ENCODE assay signal across 8 mouse cellular contexts in genomic region chr9:41446431-41447203, GRCm38 (mm10).
DNase-seq lines count a peak whose midpoint lies in the region; ATAC-seq lines count a peak whose summit lies in the region.

No protein-coding gene starts in this region.

- intact Hi-C loops in heart, postnatal 14 days (cut with DNase I), result loop anchor here (5.0 kb wide), 1 partner anchor 119 kb away; no protein-coding TSS in a partner anchor

- no peaks in the 10 kb centered on the region for H3K36me3 ChIP-seq in heart, embryonic 10.5 days
- no peaks in the 10 kb centered on the region for H3K36me3 ChIP-seq in embryonic facial prominence, embryonic 13.5 days
- H3K36me3 ChIP-seq in hindbrain, embryonic 16.5 days (ENCODE audit: control insufficient read depth, insufficient read depth, low read length), result no peaks in the 10 kb centered on the region
- no peaks in the 10 kb centered on the region for H3K36me3 ChIP-seq in limb, embryonic 13.5 days
- no peaks in the 10 kb centered on the region for H3K36me3 ChIP-seq in stomach, embryonic 15.5 days

- no peaks in the 10 kb centered on the region for H3K27me3 ChIP-seq in heart, embryonic 10.5 days (ENCODE audit: insufficient read depth, poor library complexity, severe bottlenecking)
- no peaks in the 10 kb centered on the region for H3K27me3 ChIP-seq in embryonic facial prominence, embryonic 13.5 days
- no peaks in the 10 kb centered on the region for H3K27me3 ChIP-seq in hindbrain, embryonic 16.5 days (replicated peaks; ENCODE audit: control insufficient read depth, insufficient read depth, low read length)
- H3K27me3 ChIP-seq in limb, embryonic 13.5 days, result no peaks in the 10 kb centered on the region
- H3K27me3 ChIP-seq in stomach, embryonic 15.5 days (replicated peaks), result no peaks in the 10 kb centered on the region

- no peak for DNase-seq in heart, embryonic 10.5 days (ENCODE audit: low spot score)
- no peak for DNase-seq in heart, postnatal 14 days
- no peak for DNase-seq in B cell, adult 2 months
- no peak for DNase-seq in kidney, adult 11 months

- H3K27ac ChIP-seq in heart, embryonic 10.5 days, result peak overlapping the region; percentile 86
- H3K27ac ChIP-seq in embryonic facial prominence, embryonic 13.5 days, result peak overlapping the region; percentile 94
- H3K27ac ChIP-seq in hindbrain, embryonic 16.5 days (ENCODE audit: low read depth, low read length), result peak overlapping the region; percentile 98
- H3K27ac ChIP-seq in limb, embryonic 13.5 days, result peak overlapping the region; percentile 90
- H3K27ac ChIP-seq in stomach, embryonic 15.5 days, result peak overlapping the region; percentile 89

- H3K9me3 ChIP-seq in heart, embryonic 10.5 days, result no peaks in the 10 kb centered on the region
- no peaks in the 10 kb centered on the region for H3K9me3 ChIP-seq in embryonic facial prominence, embryonic 13.5 days
- H3K9me3 ChIP-seq in hindbrain, embryonic 16.5 days (ENCODE audit: control insufficient read depth, low read length), result no peaks in the 10 kb centered on the region
- no peaks in the 10 kb centered on the region for H3K9me3 ChIP-seq in limb, embryonic 13.5 days
- H3K9me3 ChIP-seq in stomach, embryonic 15.5 days, result no peaks in the 10 kb centered on the region

- H3K4me2 ChIP-seq in embryonic facial prominence, embryonic 13.5 days, result peak overlapping the region; percentile 48
- peak overlapping the region; percentile 44 for H3K4me2 ChIP-seq in hindbrain, embryonic 16.5 days (ENCODE audit: low read length)
- peak overlapping the region; percentile 47 for H3K4me2 ChIP-seq in limb, embryonic 13.5 days (replicated peaks)
- H3K4me2 ChIP-seq in stomach, embryonic 15.5 days, result no peak overlapping the region

- peaks cover 33% of the 10 kb centered on the region for H3K4me1 ChIP-seq in heart, embryonic 10.5 days
- peaks cover 38% of the 10 kb centered on the region for H3K4me1 ChIP-seq in embryonic facial prominence, embryonic 13.5 days
- H3K4me1 ChIP-seq in hindbrain, embryonic 16.5 days (ENCODE audit: control insufficient read depth, insufficient read depth, low read depth, low read length), result peaks cover 25% of the 10 kb centered on the region
- H3K4me1 ChIP-seq in limb, embryonic 13.5 days, result peaks cover 39% of the 10 kb centered on the region
- H3K4me1 ChIP-seq in stomach, embryonic 15.5 days, result peaks cover 5% of the 10 kb centered on the region

- H3K9ac ChIP-seq in embryonic facial prominence, embryonic 13.5 days, result peak overlapping the region; percentile 61
- H3K9ac ChIP-seq in hindbrain, embryonic 16.5 days (ENCODE audit: low read depth, low read length), result peak overlapping the region; percentile 53
- peak overlapping the region; percentile 45; the same call in 1 of the 2 replicates for H3K9ac ChIP-seq in limb, embryonic 13.5 days
- no peak overlapping the region for H3K9ac ChIP-seq in stomach, embryonic 15.5 days

- ATAC-seq in embryonic facial prominence, embryonic 13.5 days (ENCODE audit: insufficient number of reproducible peaks, insufficient read depth, low FRiP score, low TSS enrichment, low read depth), result no peak
- peak; percentile 97 for ATAC-seq in hindbrain, embryonic 16.5 days
- ATAC-seq in limb, embryonic 13.5 days (ENCODE audit: low FRiP score, low read depth), result no peak
- ATAC-seq in stomach, embryonic 15.5 days (ENCODE audit: insufficient read depth, low FRiP score, low read depth), result no peak; the same call in 1 of the 2 replicates

- WGBS in heart, embryonic 10.5 days, result 74% methylated on average over 9 of the region's 9 CpGs
- WGBS in embryonic facial prominence, embryonic 13.5 days, result 56% methylated on average over 9 of the region's 9 CpGs
- WGBS in hindbrain, embryonic 16.5 days, result 26% methylated on average over 9 of the region's 9 CpGs
- WGBS in limb, embryonic 13.5 days, result 49% methylated on average over 9 of the region's 9 CpGs
- 65% methylated on average over 9 of the region's 9 CpGs for WGBS in stomach, embryonic 15.5 days

- no peak overlapping the region for H3K4me3 ChIP-seq in heart, embryonic 10.5 days
- H3K4me3 ChIP-seq in embryonic facial prominence, embryonic 13.5 days, result no peak overlapping the region
- no peak overlapping the region for H3K4me3 ChIP-seq in hindbrain, embryonic 16.5 days (ENCODE audit: low read length)
- no peak overlapping the region for H3K4me3 ChIP-seq in limb, embryonic 13.5 days
- no peak overlapping the region for H3K4me3 ChIP-seq in stomach, embryonic 15.5 days (replicated peaks)
